Mouse (Mus musculus) adrenal gland, postnatal 4 days (tissue): ENCODE measurements at regions not wholly inside any gene's neighbourhood (a gene's known extent, or its start where the extent isn't known, plus 50 kb on each side); places are given as distances from the start of the nearest gene placed in this dataset.
"Not testable (repeated sequence)": the region's sequence is repeated elsewhere in the genome, so short reads cannot be mapped to it uniquely, and the experiment has no call there.

Source experiments
- DNase-seq, 2 experiments: peaks; one replicate each; pipeline ENCODE4 v3.0.0; 2021 to 2022; ENCODE audit warnings: low spot score in 2 of 2, mixed read lengths in 2 of 2

DNA sequence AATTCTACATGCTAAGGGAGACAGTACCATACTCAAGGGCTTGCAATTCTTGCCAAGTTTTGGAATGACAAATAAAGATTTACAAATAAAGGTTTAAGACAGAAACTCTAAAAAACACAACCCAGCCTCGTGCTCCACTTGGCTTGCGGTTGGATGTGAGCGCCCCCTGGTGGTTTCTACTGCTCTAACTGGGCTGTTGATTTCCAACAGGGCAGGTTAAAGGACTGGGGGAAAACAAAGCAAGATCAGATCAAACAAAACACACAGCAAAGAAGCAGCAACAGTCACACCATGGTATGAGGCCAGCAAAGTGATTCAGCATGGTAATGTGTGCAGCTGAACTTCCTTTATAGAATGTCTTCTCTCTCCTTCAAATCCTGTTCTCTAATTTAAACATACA lies 339.2 kb downstream of the Adam3 start:
- peak; percentile 46 to 64 for DNase-seq

DNA sequence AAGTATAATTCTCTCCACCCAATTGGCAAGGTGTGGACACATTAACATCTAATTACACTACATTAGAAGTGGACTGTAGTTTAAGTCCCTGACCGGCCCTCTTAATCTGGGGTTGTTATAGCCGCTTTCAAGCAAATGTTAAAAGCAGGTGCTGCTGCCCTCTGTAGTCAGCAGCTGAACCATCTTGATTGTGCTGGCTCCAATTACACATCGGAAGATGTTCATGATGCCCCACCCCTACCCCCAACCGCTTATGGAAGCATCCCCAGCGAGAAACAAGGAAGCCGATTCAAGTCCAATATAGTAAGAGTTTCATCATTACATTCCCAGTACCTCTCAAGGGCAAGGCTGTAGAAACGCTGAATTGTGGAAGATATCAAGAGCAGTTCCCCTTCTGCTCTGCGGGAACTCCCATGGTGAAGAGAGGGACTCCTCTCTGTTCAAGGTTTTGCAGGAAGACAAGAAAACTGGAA lies 341.7 kb downstream of the Adam3 start:
- DNase-seq = no peak

DNA sequence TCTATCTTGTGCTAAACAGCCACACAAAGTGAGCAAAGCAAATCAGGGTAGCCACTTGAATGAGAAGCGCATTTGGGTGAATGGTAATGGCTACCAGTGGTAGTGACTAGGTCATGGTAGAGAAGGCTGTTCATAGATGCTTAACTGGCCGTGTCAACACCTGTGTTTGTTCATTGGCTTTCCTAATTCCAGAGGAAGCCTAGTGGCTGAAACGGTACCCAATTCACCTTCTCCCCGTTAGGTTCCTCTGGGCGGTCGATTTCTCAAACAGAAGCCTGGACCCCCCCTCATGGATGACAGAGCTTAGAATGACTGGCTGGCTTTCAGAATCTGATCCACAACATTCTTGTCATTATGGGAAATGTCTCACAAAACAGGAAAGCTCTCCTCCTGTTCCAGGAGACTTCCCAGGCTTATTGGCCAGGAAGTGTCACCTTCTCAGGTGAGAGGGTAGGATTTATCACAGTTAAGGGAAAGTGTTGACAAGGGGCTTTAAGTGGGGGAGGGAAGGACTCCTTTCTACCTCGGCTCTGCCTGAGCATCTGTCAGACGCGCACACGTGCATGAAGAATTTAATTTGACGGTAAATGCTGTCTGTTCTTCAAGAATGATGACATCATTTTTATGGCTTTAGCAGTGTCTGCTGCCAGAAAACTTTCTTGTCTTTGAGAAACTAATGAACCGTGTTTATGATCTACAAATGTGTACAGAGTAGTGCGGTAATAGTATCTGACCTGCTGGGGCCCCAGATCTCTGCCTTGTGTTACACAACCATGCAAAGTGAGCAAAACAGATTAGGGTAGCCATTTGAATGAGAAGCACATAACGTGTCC lies 342.3 kb downstream of the Adam3 start:
- DNase-seq = no peak

DNA sequence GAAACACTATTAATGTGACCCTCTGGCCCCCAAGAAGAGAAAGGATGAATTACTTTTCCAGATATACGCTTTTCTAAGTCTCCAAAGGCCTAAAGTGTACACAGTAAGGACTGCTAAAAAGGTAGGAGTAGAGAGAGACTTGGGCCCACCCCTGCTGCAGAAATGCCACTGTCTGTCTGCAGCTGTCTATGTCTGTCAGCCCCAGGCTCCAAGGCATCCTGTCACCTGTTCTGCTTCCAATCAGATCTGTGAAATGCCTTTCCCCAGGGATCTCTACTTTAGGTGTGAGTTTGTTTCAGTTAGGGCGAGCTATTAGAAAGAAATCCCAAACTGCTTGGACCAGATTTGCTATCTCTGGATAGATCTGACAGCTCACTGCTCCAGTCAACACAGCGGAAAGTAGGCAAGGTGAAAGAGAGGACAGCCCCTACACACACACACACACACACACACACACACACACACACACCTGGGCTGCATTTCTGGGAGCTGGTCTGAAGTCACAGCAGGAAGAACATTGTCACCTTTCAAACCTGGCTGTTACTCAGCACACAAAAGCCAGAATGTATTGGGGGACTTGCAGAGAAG lies 343.9 kb downstream of the Adam3 start:
- DNase-seq = no peak

DNA sequence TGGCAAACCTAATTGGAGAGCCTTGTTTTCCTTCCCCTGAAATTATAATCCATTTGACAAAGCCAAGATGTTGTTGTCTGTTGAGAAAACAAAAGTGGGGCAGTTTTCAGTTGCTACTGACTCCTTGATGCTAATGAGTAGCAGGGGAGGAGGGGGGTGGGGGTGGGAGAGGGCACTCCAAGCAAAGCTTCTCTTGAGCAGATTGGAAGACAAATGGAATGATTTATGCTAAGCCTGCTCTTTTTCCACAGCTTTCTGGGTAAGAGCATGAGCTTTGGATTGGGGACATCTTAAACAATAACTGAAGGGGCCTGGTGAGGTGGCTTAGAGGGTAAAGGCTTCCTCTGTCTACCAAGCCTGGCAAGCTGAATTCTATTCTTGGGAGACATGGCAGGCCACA lies 347.6 kb downstream of the Adam3 start:
- DNase-seq = no peak

DNA sequence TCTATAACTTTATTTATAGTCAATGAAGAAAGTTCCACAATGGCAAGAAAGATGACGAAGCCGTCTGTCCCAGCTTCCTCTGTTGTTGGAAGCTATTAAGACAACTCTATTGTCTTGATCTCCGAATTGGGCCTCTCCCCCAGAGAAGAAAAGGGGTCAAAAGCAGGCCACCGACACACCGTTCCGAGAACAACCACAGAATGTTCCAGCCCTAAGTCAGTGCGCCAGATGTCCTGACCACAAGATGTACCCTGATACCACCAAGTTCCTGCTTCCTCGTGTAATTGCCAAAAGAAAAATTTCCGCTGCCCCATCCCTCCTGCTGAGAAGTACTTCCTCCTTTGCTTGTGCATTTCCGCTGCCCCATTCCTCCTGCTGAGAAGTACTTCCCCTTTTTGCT lies 348.8 kb downstream of the Adam3 start:
- DNase-seq = not testable (repeated sequence)

DNA sequence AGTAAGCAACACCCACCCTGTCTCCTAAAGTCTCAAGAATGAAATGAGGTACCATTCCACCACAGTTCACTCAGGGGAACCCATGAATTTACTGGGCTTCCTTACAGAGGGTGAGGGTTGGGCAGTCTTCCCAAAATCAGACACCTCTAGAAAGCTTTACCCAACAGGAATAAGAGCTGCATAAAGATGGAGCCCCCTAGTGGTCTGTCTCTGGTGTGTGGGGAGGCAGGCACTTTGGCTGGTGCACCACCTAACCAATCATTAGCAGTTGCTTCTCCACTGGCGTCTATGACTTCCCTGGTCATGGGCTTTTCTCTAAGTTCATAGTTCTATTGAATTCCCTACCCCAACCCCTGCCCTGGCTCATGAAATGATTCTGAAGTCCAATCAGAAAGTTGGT lies 351.1 kb downstream of the Adam3 start:
- no peak for DNase-seq

DNA sequence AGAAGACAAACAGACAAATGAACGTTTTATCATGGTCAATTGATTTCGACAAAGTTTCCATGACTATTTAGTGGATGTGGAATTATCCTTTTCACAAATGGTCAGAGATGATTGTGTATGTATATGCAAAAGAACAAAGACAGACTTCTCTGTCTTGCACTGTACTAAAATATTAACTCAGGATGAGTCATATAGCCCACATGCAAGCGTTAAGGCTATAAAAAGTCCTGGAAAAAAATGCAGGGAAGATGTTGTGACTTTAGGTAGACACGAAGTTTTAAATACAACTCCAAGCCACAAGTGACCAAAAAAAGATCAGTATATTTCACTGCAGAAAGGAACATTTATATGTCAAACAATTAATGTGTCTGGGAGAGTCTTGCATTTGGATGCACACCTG lies 353.6 kb downstream of the Adam3 start:
- no peak for DNase-seq

DNA sequence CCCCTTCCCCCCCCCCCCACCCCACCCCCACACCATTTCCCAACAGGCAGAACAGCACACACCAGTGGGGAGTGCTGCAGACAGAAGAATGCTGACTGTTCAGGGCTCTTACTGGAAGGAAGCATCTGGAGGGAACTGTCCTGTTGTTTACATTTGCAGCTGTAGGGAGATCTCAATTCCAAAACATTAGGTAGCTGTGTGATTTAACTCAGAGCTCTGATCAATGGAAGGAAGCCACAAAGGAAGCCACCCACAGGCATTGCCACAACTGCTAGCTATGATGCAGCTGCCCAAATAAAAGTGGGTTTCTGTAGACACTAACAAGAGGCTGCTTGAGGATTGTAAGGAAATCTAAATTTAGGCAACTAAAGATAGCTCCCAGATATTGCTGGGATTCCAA lies 359.7 kb downstream of the Adam3 start:
- DNase-seq = no peak

DNA sequence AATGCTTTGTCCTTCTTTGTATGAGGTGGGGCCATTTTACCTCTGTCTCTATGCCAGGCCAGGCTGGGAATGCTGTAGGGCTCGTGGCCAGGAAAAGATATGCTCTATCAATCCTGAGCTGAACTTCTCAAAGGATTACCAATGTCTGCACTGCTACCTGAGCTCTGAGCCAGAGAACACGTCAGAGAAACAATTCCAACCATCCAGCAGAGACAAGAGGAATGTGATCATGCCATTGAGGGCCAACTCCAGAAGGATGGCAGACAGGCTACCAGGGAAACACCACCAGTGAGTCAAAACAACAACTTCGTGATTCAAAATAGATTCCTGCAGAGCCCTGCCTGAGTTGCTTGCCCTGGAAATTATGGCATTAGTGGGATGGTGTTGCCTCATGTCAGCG lies 361.0 kb downstream of the Adam3 start:
- DNase-seq = no peak

DNA sequence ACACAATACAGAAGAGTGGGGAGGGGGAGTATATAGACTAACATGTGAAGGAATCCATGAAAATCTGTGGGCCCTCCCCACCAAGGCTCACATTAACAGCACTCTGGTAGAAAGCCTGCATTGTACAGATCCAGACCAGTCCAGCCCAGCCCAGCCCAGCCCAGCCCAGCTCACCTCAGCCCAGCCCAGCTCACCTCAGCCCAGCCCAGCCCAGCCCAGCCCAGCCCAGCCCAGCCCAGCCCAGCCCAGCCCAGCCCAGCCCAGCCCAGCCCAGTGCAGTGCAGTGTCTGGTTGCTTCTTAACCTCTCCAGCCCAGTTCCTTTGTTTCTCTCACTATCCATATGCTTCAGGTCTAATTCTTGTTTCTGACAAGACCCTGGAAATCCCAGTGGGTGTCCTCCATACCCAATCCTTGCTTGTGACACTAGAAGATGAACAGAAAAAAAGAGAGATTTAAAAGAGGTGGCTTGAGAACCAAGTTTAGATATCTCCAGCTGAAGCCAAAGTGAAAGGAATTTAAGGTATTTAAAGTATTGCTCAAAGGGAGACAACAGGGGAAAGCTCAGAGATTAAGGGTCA lies 366.5 kb downstream of the Adam3 start:
- no peak for DNase-seq

DNA sequence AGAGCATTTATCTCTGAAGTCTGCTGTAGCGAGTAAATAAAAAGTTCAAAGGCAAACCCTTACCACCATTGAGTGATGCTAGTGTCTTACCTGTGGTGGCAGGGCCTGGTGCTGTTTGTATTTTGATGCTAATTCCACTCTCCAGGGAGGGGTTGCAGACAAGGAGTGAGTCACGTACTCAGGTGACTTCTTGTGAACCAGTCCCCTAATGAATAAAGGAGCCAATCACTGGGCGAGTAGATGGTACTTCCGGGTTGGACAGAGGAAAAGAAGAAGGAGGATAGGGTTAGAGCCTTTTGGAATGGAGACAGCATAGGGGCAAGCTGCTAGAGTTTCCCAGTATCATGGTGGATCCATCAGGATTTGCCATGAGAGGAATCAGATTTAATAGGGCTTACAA lies 370.5 kb downstream of the Adam3 start:
- DNase-seq = no peak

DNA sequence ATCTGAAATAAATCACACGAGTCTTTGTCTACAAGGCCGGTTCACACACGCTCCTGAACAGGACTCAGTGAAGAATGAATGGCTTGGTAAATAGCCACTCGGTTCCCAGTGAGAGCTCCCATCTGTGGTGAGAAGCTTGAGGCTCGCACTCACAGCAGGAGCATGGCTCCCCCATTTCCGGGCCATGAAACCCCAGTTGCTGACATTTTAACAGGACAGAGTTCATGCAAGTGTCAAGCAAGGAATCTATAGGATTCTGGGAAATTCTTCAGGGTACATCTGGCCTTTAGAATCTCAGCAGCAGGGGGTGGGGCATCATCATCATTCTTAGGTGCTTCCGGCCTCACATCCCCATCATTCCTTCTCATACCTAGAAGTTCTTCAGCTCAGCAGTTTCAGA lies 371.8 kb downstream of the Adam3 start:
- DNase-seq = no peak

DNA sequence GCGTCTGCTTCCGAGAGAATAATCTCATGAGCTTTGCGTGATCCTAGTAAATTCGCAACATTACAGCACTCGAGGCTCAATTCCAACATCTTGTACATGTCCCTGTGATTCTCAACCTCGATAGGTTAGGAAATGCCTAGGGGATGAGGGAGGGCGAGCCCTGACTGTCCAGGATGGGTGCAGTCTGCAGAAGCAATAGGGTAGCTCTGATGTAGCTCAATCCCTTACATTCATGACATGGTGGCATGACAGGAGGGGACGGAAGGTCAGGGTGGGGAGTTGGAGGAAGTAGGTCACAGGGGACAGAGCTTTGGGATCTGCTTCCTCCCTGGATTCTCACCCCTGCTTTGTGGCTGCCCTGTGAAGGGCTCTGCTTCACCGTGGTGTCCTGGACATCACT lies 373.3 kb downstream of the Adam3 start:
- DNase-seq = no peak

DNA sequence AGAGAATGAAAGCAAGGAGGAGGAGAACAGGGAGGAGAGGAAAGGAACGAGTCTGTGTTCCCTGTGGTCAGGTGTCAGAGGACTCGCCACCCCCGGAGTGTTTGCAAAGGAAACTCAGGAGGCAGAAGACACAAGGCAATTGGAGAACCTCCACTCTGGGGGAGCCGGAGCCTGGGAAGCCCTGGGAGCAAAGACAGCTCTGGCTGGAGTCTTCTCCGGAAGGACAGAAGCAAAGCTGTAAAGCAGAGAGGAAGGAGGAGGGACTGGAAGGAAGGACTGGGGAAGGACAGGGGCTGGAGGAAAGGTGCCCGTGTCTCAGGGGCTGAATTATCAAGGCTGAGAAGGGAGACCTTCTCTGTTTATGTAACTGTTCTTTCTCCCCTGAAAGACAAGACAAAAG lies 373.9 kb downstream of the Adam3 start:
- DNase-seq = no peak

DNA sequence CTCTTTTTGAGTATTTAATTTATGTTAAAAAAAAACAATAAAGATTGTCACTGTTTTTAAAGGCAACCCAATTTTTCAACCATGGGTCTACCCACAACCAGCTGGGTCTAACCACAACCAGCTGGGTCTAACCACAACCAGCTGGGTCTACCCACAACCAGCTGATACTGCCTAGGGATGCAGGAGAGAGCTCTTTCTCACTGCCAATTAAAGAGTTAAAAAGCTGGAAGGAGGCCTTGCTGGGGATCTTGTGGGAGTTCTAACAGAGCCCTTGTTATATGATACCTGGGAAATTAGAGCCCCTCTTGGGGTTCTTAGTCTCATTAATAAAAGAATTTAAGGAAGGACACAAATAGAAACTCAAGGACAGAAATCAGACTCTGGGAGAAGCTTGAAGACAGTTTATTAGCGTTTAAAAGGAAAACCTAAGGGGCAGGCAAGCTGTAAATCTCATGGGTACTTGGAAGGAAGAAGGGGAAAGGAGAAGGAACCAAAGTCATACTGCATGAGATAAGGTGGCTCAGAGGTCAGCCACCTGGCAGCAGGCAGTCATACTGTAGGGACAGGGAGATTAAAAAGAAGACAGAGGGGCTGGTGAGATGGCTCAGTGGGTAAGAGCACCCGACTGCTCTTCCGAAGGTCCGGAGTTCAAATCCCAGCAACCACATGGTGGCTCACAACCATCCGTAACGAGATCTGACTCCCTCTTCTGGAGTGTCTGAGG lies 379.1 kb downstream of the Adam3 start:
- DNase-seq = no peak

DNA sequence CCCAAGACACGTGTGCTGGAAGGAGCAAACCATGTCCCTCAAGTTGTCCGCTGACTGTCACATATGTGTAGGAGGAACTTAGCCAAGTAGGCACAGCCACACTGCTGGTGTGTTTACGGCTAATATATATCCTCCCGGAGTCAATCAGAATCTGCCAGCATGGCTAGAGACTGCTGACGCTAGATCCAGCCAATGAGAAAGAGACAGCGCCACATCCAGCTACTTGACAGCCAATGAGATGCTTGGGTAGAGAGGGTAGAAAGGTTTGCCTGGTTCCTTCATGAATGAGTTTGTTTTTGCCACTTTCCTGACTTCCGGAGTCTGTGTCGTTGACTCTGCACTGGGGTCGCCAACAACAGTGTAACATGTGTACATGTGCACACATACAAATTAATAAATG lies 387.0 kb downstream of the Adam3 start:
- DNase-seq = no peak

DNA sequence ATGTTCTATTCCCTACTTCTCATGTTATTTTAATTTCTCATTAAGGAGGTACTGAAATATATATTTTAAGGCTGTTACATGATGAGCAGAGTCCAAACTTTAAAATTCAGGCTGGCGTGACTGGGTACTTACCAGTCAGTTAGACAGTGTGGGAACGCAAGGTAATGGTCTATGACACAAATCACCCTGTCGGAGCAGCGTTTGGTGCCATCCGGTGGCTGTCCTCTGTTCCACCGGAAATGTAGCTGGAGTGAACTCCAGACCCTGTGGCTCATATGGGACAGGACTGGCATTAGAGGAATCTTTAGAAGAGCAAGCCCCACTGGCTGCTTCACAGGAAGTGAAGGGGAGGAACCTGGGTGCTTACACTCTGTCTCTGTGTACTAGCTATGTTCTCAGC lies 388.0 kb downstream of the Adam3 start:
- DNase-seq = no peak

DNA sequence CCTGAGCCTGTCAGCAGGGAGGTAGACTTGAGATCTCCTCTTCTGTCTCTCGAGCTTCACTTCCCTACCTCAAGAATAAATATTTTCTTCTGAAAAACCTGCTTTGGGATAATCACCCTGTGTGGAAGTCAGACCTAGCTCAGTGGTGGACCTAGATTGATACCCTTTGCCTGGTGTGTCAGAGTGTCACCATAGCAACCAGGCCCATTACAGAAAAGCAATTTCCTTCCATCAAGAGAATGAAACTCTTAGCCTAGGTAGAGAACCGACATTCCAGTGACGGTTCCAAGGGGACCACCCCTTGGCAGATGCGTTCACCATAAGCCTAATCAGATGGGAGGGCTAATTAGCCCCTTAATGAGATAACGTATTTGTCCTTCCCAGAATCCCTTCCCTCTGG lies 389.9 kb downstream of the Adam3 start:
- no peak for DNase-seq

DNA sequence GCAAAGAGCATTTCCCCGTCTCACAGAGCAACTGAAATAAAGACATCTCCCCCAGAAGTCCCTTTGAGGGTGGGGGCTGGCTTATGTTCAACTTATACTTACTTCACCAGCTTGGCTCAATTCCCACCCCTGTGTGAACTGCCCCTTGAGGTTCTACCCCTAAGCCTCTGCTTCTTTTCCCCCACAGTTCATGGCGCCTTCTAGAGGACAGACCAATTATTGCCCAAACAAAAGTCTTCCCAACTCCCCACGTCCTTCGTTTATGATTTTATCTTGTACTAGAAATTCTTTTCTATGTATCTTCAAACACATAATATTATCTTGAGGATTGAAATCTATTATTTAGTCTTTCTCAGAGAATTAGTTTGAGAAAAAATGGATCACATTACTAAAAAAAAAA lies 391.9 kb downstream of the Adam3 start:
- DNase-seq = no peak

DNA sequence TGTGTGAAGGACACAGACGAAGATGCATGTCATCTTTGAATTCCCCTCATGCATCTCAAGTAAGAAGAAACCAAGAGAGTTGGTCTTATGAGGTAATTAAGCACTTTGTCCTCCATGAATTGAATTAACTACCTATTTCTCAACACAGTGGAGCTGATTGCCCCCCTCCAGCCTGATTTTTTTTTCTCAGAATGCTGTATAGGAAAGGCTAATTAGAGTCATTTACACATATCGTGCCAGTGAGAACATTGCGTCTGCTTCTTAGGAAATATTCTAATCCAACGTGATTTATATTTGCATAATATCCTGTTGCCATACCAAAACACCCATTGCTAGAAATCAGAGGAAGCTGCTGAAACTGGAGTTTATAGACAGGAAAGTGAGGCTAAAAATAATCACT lies 414.8 kb downstream of the Adam3 start:
- DNase-seq = no peak

DNA sequence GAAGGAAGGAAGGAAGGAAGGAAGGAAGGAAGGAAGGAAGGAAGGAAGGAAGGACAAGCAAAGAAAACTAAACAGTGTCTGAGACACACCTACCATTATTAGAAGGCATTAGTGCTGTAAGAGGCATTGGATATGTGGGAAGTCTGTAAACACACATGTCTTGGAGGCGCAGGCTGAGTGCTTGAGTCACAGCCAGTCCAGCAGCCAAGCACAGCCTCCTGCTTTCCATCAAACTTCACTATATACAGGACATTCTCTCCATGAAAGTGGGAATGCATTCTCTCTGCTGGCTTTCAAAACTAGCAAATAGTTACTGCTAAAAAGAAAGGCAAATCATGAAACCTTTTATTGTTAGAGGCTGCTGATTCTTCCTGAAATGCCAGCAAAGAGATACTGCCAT lies 431.1 kb downstream of the Adam3 start:
- DNase-seq = no peak
